Mouse (Mus musculus) lung, embryonic 15.5 days (tissue): ENCODE measurements at regions not wholly inside any gene's neighbourhood (a gene's known extent, or its start where the extent isn't known, plus 50 kb on each side); places are given as distances from the start of the nearest gene placed in this dataset.

Experiments
- ATAC-seq: fragments of 200-750 bp; cut with Nextera tagmentation; 2 replicates; pipeline ENCODE4 v1.8.0; 2017; ENCODE audit warnings: moderate number of reproducible peaks, borderline replicate concordance; ENCODE audit not compliant: low FRiP score, low TSS enrichment; ENCODE audit errors: extremely low read depth
- H3K27ac ChIP-seq: fragments of 300-500 bp; sonication (generic); 2 replicates; pipeline ENCODE4 v1.5.1; 2015; ENCODE audit warnings: moderate library complexity, mild to moderate bottlenecking, inconsistent platforms
- H3K27me3 ChIP-seq: fragments of 300-500 bp; sonication (generic); 2 replicates; pipeline ENCODE4 v1.6.1; 2015; ENCODE audit warnings: inconsistent platforms
- H3K36me3 ChIP-seq: fragments of 300-500 bp; sonication (generic); 2 replicates; pipeline ENCODE4 v1.6.1; 2015; ENCODE audit warnings: inconsistent platforms
- H3K4me1 ChIP-seq: fragments of 300-500 bp; sonication (generic); 2 replicates; pipeline ENCODE4 v1.6.1; 2015; ENCODE audit warnings: inconsistent platforms
- H3K4me2 ChIP-seq: fragments of 300-500 bp; sonication (generic); 2 replicates; pipeline ENCODE4 v1.6.1; 2015; ENCODE audit warnings: inconsistent platforms, mild to moderate bottlenecking, moderate library complexity
- H3K4me3 ChIP-seq: fragments of 300-500 bp; sonication (generic); 2 replicates; pipeline ENCODE4 v1.5.1; 2015; ENCODE audit warnings: mild to moderate bottlenecking, inconsistent platforms
- H3K9ac ChIP-seq: fragments of 300-500 bp; sonication (generic); 2 replicates; pipeline ENCODE4 v1.6.1; 2015; ENCODE audit warnings: inconsistent platforms
- H3K9me3 ChIP-seq: fragments of 300-500 bp; sonication (generic); 2 replicates; pipeline ENCODE4 v1.6.1; 2016; ENCODE audit warnings: inconsistent platforms
- WGBS: fragments of 180-500 bp; shearing (Covaris S2); methylation state at CpG from one replicate; pipeline ENCODE4 v1.1.7; 2015; 5-methylcytosine and 5-hydroxymethylcytosine counted together

GRCm38 (mm10) chr2:160455617-160456016 is 88.8 kb upstream of the Mafb start:
- Histone ChIP-seq H3K27ac (no peak overlapping the region), H3K4me2 (no peak overlapping the region), H3K4me1 (peaks cover 17% of the 10 kb centered on the region), H3K36me3 (no peaks in the 10 kb centered on the region), H3K27me3 (no peaks in the 10 kb centered on the region), H3K4me3 (no peak overlapping the region), H3K9me3 (no peaks in the 10 kb centered on the region), H3K9ac (no peak overlapping the region)
- 49% methylated on average over 10 of the region's 10 CpGs for WGBS
- no peak for ATAC-seq

GRCm38 (mm10) chr2:160456681-160457080 is 89.8 kb upstream of the Mafb start:
- Histone ChIP-seq H3K4me3 (no peak overlapping the region), H3K4me2 (no peak overlapping the region), H3K36me3 (no peaks in the 10 kb centered on the region), H3K9ac (no peak overlapping the region), H3K27ac (no peak overlapping the region), H3K27me3 (no peaks in the 10 kb centered on the region), H3K9me3 (no peaks in the 10 kb centered on the region), H3K4me1 (peaks cover 7% of the 10 kb centered on the region)
- 67% methylated on average over 8 of the region's 8 CpGs for WGBS
- ATAC-seq, result no peak

- no peak overlapping the region for H3K4me3 ChIP-seq
- H3K9me3 ChIP-seq, result no peaks in the 10 kb centered on the region
- H3K36me3 ChIP-seq, result no peaks in the 10 kb centered on the region
- H3K27me3 ChIP-seq, result no peaks in the 10 kb centered on the region
- H3K27ac ChIP-seq, result no peak overlapping the region
- 73% methylated on average over 4 of the region's 4 CpGs for WGBS
- no peak overlapping the region for H3K4me2 ChIP-seq
- H3K9ac ChIP-seq, result no peak overlapping the region
- ATAC-seq, result no peak
- H3K4me1 ChIP-seq, result no peaks in the 10 kb centered on the region
These were observed 104.7 kb upstream of the Mafb start for GRCm38 (mm10) chr2:160471561-160471960.

- Histone ChIP-seq H3K27ac (no peak overlapping the region), H3K4me1 (no peaks in the 10 kb centered on the region), H3K4me3 (no peak overlapping the region), H3K4me2 (no peak overlapping the region), H3K9ac (no peak overlapping the region), H3K9me3 (no peaks in the 10 kb centered on the region), H3K36me3 (no peaks in the 10 kb centered on the region), H3K27me3 (no peaks in the 10 kb centered on the region)
- ATAC-seq, result no peak
- 89% methylated on average over 3 of the region's 3 CpGs for WGBS
These were observed 109.3 kb upstream of the Mafb start for GRCm38 (mm10) chr2:160476181-160476580.

- H3K4me1 ChIP-seq, result no peaks in the 10 kb centered on the region
- no peak overlapping the region for H3K27ac ChIP-seq
- 0 out of 2 replicates have a peak, but pooled peaks have one; percentile 12 for ATAC-seq
- H3K4me2 ChIP-seq, result no peak overlapping the region
- no peaks in the 10 kb centered on the region for H3K36me3 ChIP-seq
- no peak overlapping the region for H3K4me3 ChIP-seq
- H3K27me3 ChIP-seq, result no peaks in the 10 kb centered on the region
- no peak overlapping the region for H3K9ac ChIP-seq
- no peaks in the 10 kb centered on the region for H3K9me3 ChIP-seq
- WGBS, result 51% methylated on average over 7 of the region's 7 CpGs
These were observed 112.4 kb upstream of the Mafb start for GRCm38 (mm10) chr2:160479240-160479639.

GRCm38 (mm10) chr2:160485097-160485496 is 118.2 kb upstream of the Mafb start:
- Histone ChIP-seq H3K36me3 (no peaks in the 10 kb centered on the region), H3K27me3 (no peaks in the 10 kb centered on the region), H3K4me1 (no peaks in the 10 kb centered on the region), H3K4me3 (no peak overlapping the region), H3K9ac (no peak overlapping the region), H3K4me2 (no peak overlapping the region), H3K9me3 (no peaks in the 10 kb centered on the region), H3K27ac (no peak overlapping the region)
- ATAC-seq, result no peak
- 85% methylated on average over 5 of the region's 5 CpGs for WGBS

GRCm38 (mm10) chr2:160485515-160485914 is 118.7 kb upstream of the Mafb start:
- Histone ChIP-seq H3K36me3 (no peaks in the 10 kb centered on the region), H3K9ac (no peak overlapping the region), H3K9me3 (no peaks in the 10 kb centered on the region), H3K4me1 (no peaks in the 10 kb centered on the region), H3K4me3 (no peak overlapping the region), H3K27me3 (no peaks in the 10 kb centered on the region), H3K4me2 (no peak overlapping the region), H3K27ac (no peak overlapping the region)
- no peak for ATAC-seq
- WGBS, result 77% methylated on average over 5 of the region's 5 CpGs

GRCm38 (mm10) chr2:160499726-160500125 is 132.9 kb upstream of the Mafb start:
- 9% methylated on average over 1 of the region's 1 CpGs for WGBS
- no peak for ATAC-seq
- Histone ChIP-seq H3K4me3 (no peak overlapping the region), H3K36me3 (no peaks in the 10 kb centered on the region), H3K4me2 (no peak overlapping the region), H3K27ac (no peak overlapping the region), H3K9ac (no peak overlapping the region), H3K27me3 (no peaks in the 10 kb centered on the region), H3K9me3 (no peaks in the 10 kb centered on the region), H3K4me1 (no peaks in the 10 kb centered on the region; the same call in 1 of the 2 replicates)

GRCm38 (mm10) chr2:160502901-160503300 is 136.0 kb upstream of the Mafb start:
- Histone ChIP-seq H3K4me1 (no peaks in the 10 kb centered on the region; the same call in 1 of the 2 replicates), H3K27me3 (no peaks in the 10 kb centered on the region), H3K9ac (no peak overlapping the region), H3K4me3 (no peak overlapping the region), H3K36me3 (no peaks in the 10 kb centered on the region), H3K27ac (no peak overlapping the region), H3K9me3 (no peaks in the 10 kb centered on the region), H3K4me2 (no peak overlapping the region)
- no peak for ATAC-seq
- WGBS, result 67% methylated on average over 2 of the region's 2 CpGs

GRCm38 (mm10) chr2:160503597-160504393 is 136.9 kb upstream of the Mafb start:
- Histone ChIP-seq H3K4me2 (no peak overlapping the region), H3K27ac (no peak overlapping the region), H3K4me3 (no peak overlapping the region), H3K36me3 (no peaks in the 10 kb centered on the region), H3K9ac (no peak overlapping the region), H3K27me3 (no peaks in the 10 kb centered on the region), H3K9me3 (no peaks in the 10 kb centered on the region), H3K4me1 (no peaks in the 10 kb centered on the region; the same call in 1 of the 2 replicates)
- WGBS, result 61% methylated on average over 16 of the region's 16 CpGs
- no peak for ATAC-seq

- H3K4me3 ChIP-seq, result no peak overlapping the region
- H3K9me3 ChIP-seq, result no peaks in the 10 kb centered on the region
- no peaks in the 10 kb centered on the region for H3K36me3 ChIP-seq
- no peak overlapping the region for H3K9ac ChIP-seq
- WGBS, result 88% methylated on average over 4 of the region's 4 CpGs
- no peak overlapping the region for H3K27ac ChIP-seq
- no peak for ATAC-seq
- H3K4me2 ChIP-seq, result no peak overlapping the region
- H3K27me3 ChIP-seq, result no peaks in the 10 kb centered on the region
- H3K4me1 ChIP-seq, result no peaks in the 10 kb centered on the region; the same call in 1 of the 2 replicates
These were observed 137.5 kb upstream of the Mafb start for GRCm38 (mm10) chr2:160504394-160504657.

GRCm38 (mm10) chr2:160507371-160507770 is 138.3 kb upstream of the Top1 start:
- no peaks in the 10 kb centered on the region for H3K36me3 ChIP-seq
- WGBS, result 67% methylated on average over 9 of the region's 9 CpGs
- no peak for ATAC-seq
- H3K4me1 ChIP-seq, result peaks cover 4% of the 10 kb centered on the region; the same call in 1 of the 2 replicates
- H3K27me3 ChIP-seq, result no peaks in the 10 kb centered on the region
- H3K9ac ChIP-seq, result no peak overlapping the region
- no peak overlapping the region for H3K4me2 ChIP-seq
- no peak overlapping the region for H3K4me3 ChIP-seq
- H3K27ac ChIP-seq, result no peak overlapping the region
- no peaks in the 10 kb centered on the region for H3K9me3 ChIP-seq
